Mouse (Mus musculus) urinary bladder, postnatal 36 days (tissue): ENCODE results near the gene Nfkb1.

Experiments used
- DNase-seq, 2 experiments: peaks; one replicate each; pipeline ENCODE4 v3.0.0; 2022; ENCODE audit warnings: low spot score in 2 of 2, mixed read lengths in 1 of 2

The Nfkb1 gene

GRCm38 (mm10) chr3:135631856-135632255 lies 59.5 kb downstream of the Nfkb1 start:
- DNase-seq: peak; percentile 25 to 31

GRCm38 (mm10) chr3:135631096-135631457 lies 60.3 kb downstream of the Nfkb1 start:
- no peak for DNase-seq

GRCm38 (mm10) chr3:135630430-135631095 lies 60.8 kb downstream of the Nfkb1 start:
- no peak for DNase-seq

GRCm38 (mm10) chr3:135629830-135630355 lies 61.5 kb downstream of the Nfkb1 start:
- DNase-seq: no peak

- DNase-seq: no peak
Observed at GRCm38 (mm10) chr3:135628706-135629169, 62.6 kb downstream of the Nfkb1 start.

- no peak for DNase-seq
Observed at GRCm38 (mm10) chr3:135628000-135628705, 63.2 kb downstream of the Nfkb1 start.

- no peak for DNase-seq
Observed at GRCm38 (mm10) chr3:135625290-135625689, 66.1 kb downstream of the Nfkb1 start.

GRCm38 (mm10) chr3:135616730-135617129 lies 74.6 kb downstream of the Nfkb1 start:
- DNase-seq: no peak

GRCm38 (mm10) chr3:135614376-135614775 lies 77.0 kb downstream of the Nfkb1 start:
- no peak for DNase-seq

- DNase-seq: no peak
Observed at GRCm38 (mm10) chr3:135610221-135610620, 81.1 kb downstream of the Nfkb1 start.

GRCm38 (mm10) chr3:135607660-135608473 lies 83.5 kb downstream of the Nfkb1 start:
- DNase-seq: no peak

GRCm38 (mm10) chr3:135607021-135607420 lies 84.3 kb downstream of the Nfkb1 start:
- DNase-seq: no peak

- DNase-seq: no peak
Observed at GRCm38 (mm10) chr3:135606592-135606991, 84.8 kb downstream of the Nfkb1 start.

- no peak for DNase-seq
Observed at GRCm38 (mm10) chr3:135605474-135605873, 85.9 kb downstream of the Nfkb1 start.

GRCm38 (mm10) chr3:135604626-135605417 lies 86.5 kb downstream of the Nfkb1 start:
- no peak for DNase-seq

- no peak for DNase-seq
Observed at GRCm38 (mm10) chr3:135602731-135603130, 88.6 kb downstream of the Nfkb1 start.

GRCm38 (mm10) chr3:135598355-135598754 lies 93.0 kb downstream of the Nfkb1 start:
- no peak for DNase-seq

GRCm38 (mm10) chr3:135597014-135597413 lies 94.3 kb downstream of the Nfkb1 start:
- DNase-seq: no peak

GRCm38 (mm10) chr3:135594238-135594917 lies 97.0 kb downstream of the Nfkb1 start:
- DNase-seq: no peak

- DNase-seq: no peak
Observed at GRCm38 (mm10) chr3:135592011-135592410, 99.3 kb downstream of the Nfkb1 start.

GRCm38 (mm10) chr3:135591376-135591775 lies 100.0 kb downstream of the Nfkb1 start:
- no peak for DNase-seq
